Mouse (Mus musculus): Measurements from ENCODE around the gene Gm49352. TPM values are rescaled to one million over a fixed set of nuclear protein-coding genes. Genes with fewer than 3 reads are reported as not detected.

The Gm49352 gene
- not detected for polyA plus RNA-seq (2014; fragmentation: Illumina TruSeq; extraction: RNeasy Lipid Tissue Mini Kit (QIAGEN cat#74804))

GRCm38 (mm10) chr13:61568074-61568473 lies at the start of gene Gm49352:
Gm49352 (minus strand) TSS chr13:61568174.

GRCm38 (mm10) chr13:61570027-61570426 lies 2.1 kb upstream of the Gm49352 start, which contains the start of gene Cts3:
Cts3 (minus strand) TSS chr13:61570127.

GRCm38 (mm10) chr13:61541631-61542030 lies 26.3 kb downstream of the Gm49352 start, which contains the start of gene Ctsm:
Ctsm (minus strand) TSS chr13:61541839.

Other genes with a start within 250 kb of the Gm49352 start
- not detected for gene Cts7, start 210.0 kb downstream of the Gm49352 start, polyA plus RNA-seq (2014; fragmentation: Illumina TruSeq; extraction: RNeasy Lipid Tissue Mini Kit (QIAGEN cat#74804))
- gene Ctsm, start 26.3 kb downstream of the Gm49352 start, polyA plus RNA-seq (2014; fragmentation: Illumina TruSeq; extraction: RNeasy Lipid Tissue Mini Kit (QIAGEN cat#74804)) = not detected
- gene Cts3, start 2.0 kb upstream of the Gm49352 start, polyA plus RNA-seq (2014; fragmentation: Illumina TruSeq; extraction: RNeasy Lipid Tissue Mini Kit (QIAGEN cat#74804)) = not detected